Mouse (Mus musculus): ENCODE results near the gene Mier1.

DNA sequence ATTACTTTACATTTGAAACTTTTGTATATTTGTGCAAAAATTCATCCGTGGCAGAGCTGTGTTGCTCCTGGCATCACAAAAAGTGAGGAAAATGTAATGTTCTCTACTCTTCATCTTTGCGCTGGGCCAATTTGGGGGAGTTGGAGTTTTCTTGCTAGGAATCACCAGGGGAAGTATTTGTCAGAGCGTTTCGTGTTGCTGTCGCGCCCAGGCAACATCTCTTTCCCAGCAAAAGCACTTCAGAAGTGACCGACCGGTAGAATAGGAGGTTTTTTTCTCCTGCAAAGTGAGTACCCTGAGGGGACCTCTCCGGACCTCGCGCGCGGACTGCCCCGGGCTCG lies 4.7 kb downstream of the Mier1 start:
- TF ChIP-seq CTCF (IDR thresholded peaks at IDR 0.05; ENCODE audit: control insufficient read depth, insufficient read depth, insufficient replicate concordance, low read depth, low read length) (no peak), POLR2A (IDR thresholded peaks at IDR 0.05; ENCODE audit: control insufficient read depth, low read depth, low read length) (no peak)

Data from testis, adult 2 months (tissue).